Mouse (Mus musculus): ENCODE results near the gene Gm49450.

DNA sequence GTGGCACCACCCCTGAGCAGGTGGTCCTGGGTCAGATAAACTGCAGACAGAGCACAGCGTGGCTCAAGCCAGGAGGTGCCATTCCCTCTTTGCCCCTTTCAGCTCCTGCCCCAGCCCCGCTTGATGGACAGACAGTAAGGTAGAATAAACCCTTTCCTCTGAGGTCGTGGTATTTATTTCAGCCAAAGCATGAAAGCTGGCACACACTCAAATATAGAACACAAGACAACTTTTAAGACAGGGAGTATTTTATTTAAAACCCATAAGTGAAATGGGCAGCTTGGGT, 3.8 kb downstream of the Gm49450 start:
- no peak for TF ChIP-seq CTCF (IDR thresholded peaks at IDR 0.05; ENCODE audit: extremely low read depth, insufficient read depth, low read length)
- peak; percentile 39; the same call in 1 of the 2 replicates for TF ChIP-seq POLR2A (IDR thresholded peaks at IDR 0.05; ENCODE audit: extremely low read depth, insufficient read depth, low read length)
